Mouse (Mus musculus): ENCODE results near the gene Kirrel3.

Kirrel3 gene

DNA sequence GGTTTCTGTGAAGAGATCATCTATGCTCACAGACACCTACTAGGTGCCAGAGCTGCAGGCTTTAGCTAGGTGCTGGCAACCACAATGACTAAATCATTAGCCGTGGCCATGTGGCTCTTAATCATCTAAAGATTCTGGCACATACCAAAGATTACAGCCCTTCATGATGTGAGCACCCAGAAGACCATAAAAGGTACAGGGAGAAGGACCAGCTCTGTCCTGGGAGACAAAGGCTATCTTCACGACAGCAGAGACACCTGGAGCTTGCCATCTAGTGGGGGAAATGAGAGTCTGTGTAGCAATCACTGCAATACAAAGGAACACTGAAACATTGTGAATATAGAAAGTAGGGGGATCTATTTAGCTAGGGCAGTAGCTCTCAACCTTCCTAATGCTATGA lies 262.3 kb downstream of the Kirrel3 start:
- peak; percentile 16 for DNase-seq (ENCODE audit: extremely low read depth, insufficient read length, low spot score)

- DNase-seq (ENCODE audit: extremely low read depth, insufficient read length, low spot score): no peak
These were observed 263.5 kb downstream of the Kirrel3 start for GRCm38 (mm10) chr9:34749161-34749560.

DNA sequence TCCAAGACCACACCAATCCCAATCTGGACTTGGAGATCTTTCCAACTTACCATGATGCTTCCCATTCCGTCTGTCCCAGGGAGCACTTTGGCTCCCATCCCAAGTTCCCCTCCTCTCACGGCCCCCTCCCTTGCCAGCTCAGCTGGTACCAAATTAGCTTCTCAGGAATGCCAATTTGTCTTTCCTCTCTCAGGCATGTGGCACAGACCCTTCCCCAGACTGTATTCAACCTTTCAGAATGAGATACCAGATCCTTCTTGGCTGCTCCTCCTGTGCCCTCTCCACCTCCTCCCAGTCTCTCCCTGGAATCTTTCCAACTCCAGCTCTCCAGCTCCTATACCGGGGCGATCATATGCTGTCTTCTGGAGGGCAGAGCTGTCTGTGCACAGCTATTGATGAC lies 264.2 kb downstream of the Kirrel3 start:
- peak; percentile 36 for DNase-seq (ENCODE audit: extremely low read depth, insufficient read length, low spot score)

- peak; percentile 26 for DNase-seq (ENCODE audit: extremely low read depth, insufficient read length, low spot score)
These were observed 265.2 kb downstream of the Kirrel3 start for GRCm38 (mm10) chr9:34750887-34751286.

DNA sequence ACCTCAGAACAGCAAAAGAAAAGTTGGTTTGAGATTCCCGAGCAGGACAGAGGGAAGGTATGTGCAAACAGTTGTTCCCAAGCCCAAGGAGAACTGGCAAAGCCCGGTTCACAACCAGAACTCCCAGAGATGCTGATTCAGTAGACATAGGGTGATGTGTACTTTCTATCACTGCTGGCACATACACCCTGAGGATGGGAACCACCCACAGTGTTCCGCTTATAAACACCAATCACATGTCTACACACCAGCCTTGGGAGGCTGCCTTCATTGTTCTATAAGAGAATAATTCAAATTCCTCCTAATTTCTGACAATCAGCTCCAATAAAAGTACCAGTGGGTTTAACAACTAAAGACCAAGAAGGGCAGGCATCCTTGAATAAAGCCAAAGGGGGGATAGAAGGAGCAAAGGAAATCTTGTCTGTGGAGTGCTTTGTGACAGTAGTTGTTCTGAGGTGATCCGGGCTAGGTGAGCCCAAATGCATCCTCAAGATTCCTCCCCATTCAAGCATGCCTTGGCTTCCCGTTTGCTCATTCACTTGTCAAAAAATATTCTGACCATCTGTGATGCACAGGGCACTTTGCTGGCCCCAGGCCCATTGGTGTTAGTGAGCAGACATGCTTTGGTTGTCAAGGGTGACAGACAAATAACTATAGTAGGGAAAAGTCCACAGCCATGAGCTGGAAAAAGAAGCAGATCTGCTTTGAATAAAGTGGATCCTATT lies 266.5 kb downstream of the Kirrel3 start:
- no peak for DNase-seq (ENCODE audit: extremely low read depth, insufficient read length, low spot score)

DNA sequence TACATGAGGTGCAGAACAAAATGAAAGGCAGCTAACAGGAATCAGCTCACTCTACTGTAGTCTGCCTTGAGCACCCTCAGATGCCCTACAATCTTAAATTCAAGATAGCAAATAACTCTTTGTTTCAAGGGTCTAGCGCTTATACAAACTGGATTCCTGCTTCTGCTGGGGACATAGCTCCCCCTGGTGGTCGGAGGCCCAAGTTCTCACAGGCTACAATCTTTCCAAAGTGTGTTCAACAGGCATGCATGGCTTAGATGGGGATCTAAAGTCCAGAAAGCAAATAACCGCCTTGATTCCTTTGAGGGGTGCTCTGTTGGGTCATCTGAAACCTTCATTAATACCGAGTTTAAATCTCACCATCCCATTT lies 267.1 kb downstream of the Kirrel3 start:
- DNase-seq (ENCODE audit: extremely low read depth, insufficient read length, low spot score): peak; percentile 20

DNA sequence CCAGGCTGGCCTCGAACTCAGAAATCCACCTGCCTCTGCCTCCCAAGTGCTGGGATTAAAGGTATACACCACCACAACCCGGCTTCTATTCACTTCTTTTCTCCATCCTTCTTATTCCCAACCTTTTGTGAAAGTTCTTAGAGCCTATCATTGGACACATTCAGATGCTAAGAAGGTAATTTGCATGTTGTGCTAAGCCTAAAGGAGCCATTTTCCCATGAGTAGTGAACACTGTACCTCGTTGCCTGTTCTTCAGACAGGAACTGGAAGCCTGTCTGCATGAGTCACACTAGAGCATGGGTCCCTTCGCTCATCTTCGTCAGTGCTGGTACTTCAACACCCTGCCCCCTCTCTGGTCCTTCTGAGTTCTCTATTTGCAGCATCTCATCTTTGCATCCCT lies 268.2 kb downstream of the Kirrel3 start:
- no peak for DNase-seq (ENCODE audit: extremely low read depth, insufficient read length, low spot score)

DNA sequence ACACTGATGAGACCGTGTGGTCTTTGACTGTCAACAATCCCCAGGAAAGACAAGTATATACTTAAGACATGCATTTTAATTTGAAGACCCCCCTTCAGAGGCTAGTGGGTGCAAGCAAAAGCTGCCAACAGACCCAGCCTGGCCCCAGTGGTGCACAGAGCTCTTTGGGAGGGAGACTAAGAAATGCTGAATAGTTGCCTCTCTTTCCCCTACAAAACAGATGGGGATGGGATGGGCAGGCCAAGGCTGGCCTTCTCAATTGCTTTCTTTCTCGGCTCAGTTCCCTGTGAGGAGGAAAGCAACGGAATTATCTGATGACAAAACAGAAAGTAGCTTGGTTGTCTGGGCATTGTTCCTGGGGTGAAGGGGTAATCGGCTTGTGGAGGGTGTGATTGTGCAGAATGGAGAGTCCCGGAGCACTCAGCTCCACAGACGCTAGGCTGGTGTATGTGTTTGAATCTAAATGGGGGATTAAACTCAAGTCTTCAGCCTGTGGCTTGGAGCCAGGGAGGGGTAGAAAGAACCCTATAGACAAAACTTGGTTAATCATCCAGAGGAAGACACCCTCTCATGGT lies 268.9 kb downstream of the Kirrel3 start:
- no peak for DNase-seq (ENCODE audit: extremely low read depth, insufficient read length, low spot score)

GRCm38 (mm10) chr9:34756055-34756454 lies 270.4 kb downstream of the Kirrel3 start:
- no peak for DNase-seq (ENCODE audit: extremely low read depth, insufficient read length, low spot score)

DNA sequence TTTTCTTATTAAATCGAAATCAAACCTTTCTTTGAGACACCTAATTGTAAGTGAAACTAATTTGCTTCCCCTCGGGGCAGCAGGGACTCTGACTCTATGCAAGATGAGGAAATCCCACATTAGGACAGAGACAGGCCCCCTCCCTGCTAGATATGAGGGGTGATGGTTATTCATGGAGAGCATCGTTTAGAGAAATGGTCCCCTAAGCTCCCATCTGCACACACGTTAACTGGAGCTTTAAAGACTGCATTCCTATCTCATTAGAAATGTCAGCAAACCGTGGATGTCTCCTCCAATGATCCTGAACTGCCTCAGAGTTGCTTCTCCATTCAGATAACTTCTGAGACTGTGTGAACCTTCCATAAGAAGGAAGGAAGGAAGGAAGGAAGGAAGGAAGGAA lies 273.2 kb downstream of the Kirrel3 start:
- no peak for DNase-seq (ENCODE audit: extremely low read depth, insufficient read length, low spot score)

DNA sequence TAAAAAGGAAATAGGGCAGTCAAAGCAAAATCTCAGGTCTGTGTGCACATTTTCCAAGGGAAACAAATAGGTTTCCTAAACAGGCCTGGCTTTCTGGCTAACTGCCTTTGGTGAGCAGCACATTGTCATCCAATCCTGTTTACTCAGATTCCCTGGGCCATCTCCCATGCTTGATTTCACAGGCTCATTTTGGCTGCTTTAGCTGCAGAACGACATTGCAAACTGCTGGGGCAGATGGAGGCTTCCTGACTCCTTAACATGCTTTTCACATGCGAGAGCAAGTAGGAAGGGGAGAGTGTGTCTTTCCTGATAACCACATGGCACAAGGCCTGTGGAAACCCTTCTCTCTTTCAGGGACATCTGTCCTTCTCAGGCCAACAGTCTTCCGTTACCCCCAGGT lies 274.8 kb downstream of the Kirrel3 start:
- DNase-seq (ENCODE audit: extremely low read depth, insufficient read length, low spot score): no peak

GRCm38 (mm10) chr9:34766792-34767623 lies 281.3 kb downstream of the Kirrel3 start:
- DNase-seq (ENCODE audit: extremely low read depth, insufficient read length, low spot score): no peak

- DNase-seq (ENCODE audit: extremely low read depth, insufficient read length, low spot score): no peak
These were observed 283.3 kb downstream of the Kirrel3 start for GRCm38 (mm10) chr9:34768961-34769360.

GRCm38 (mm10) chr9:34770951-34771350 lies 285.3 kb downstream of the Kirrel3 start:
- DNase-seq (ENCODE audit: extremely low read depth, insufficient read length, low spot score): no peak

GRCm38 (mm10) chr9:34771401-34771800 lies 285.7 kb downstream of the Kirrel3 start:
- DNase-seq (ENCODE audit: extremely low read depth, insufficient read length, low spot score): no peak

GRCm38 (mm10) chr9:34772022-34772437 lies 286.3 kb downstream of the Kirrel3 start:
- no peak for DNase-seq (ENCODE audit: extremely low read depth, insufficient read length, low spot score)

- peak; percentile 21 for DNase-seq (ENCODE audit: extremely low read depth, insufficient read length, low spot score)
These were observed 295.7 kb downstream of the Kirrel3 start for GRCm38 (mm10) chr9:34781356-34781755.

GRCm38 (mm10) chr9:34787915-34788314 lies 302.2 kb downstream of the Kirrel3 start:
- no peak for DNase-seq (ENCODE audit: extremely low read depth, insufficient read length, low spot score)

GRCm38 (mm10) chr9:34795226-34795625 lies 309.5 kb downstream of the Kirrel3 start:
- DNase-seq (ENCODE audit: extremely low read depth, insufficient read length, low spot score): no peak

- DNase-seq (ENCODE audit: extremely low read depth, insufficient read length, low spot score): no peak
These were observed 312.1 kb downstream of the Kirrel3 start for GRCm38 (mm10) chr9:34797688-34798339.

GRCm38 (mm10) chr9:34801662-34802061 lies 316.0 kb downstream of the Kirrel3 start:
- DNase-seq (ENCODE audit: extremely low read depth, insufficient read length, low spot score): no peak
